Mouse (Mus musculus): Measurements from ENCODE around the gene Phkg1. TPM values are rescaled to one million over a fixed set of nuclear protein-coding genes. Genes with fewer than 3 reads are reported as not detected.
A peak's percentile ranks its signal among the peaks of the same experiment; 100 is the strongest.
"Not testable (repeated sequence)": the region's sequence is repeated elsewhere in the genome, so short reads cannot be mapped to it uniquely, and the experiment has no call there.

The Phkg1 gene
- polyA plus RNA-seq, 1 experiment = 1.3 TPM

- no peak for TF ChIP-seq POLR2A (IDR thresholded peaks at IDR 0.05; ENCODE audit: low read depth, low read length)
- no peak for TF ChIP-seq CTCF (IDR thresholded peaks at IDR 0.05; ENCODE audit: borderline replicate concordance, insufficient read depth, low read length)
- no peak overlapping the region for H3K4me3 ChIP-seq (ENCODE audit: insufficient read depth, low read length)
- H3K27ac ChIP-seq (ENCODE audit: insufficient read depth, low read length) = no peak overlapping the region
- no peaks in the 10 kb centered on the region for H3K4me1 ChIP-seq (ENCODE audit: control insufficient read depth, insufficient read depth, low read length)
These were observed 31.8 kb upstream of the Phkg1 start for GRCm38 (mm10) chr5:129929924-129930855.

- TF ChIP-seq CTCF (IDR thresholded peaks at IDR 0.05; ENCODE audit: borderline replicate concordance, insufficient read depth, low read length) = no peak
- TF ChIP-seq POLR2A (IDR thresholded peaks at IDR 0.05; ENCODE audit: low read depth, low read length) = no peak
- no peak overlapping the region for H3K4me3 ChIP-seq (ENCODE audit: insufficient read depth, low read length)
- no peak overlapping the region for H3K27ac ChIP-seq (ENCODE audit: insufficient read depth, low read length)
- H3K4me1 ChIP-seq (ENCODE audit: control insufficient read depth, insufficient read depth, low read length) = no peaks in the 10 kb centered on the region
These were observed 27.6 kb upstream of the Phkg1 start for GRCm38 (mm10) chr5:129925933-129926332.

DNA sequence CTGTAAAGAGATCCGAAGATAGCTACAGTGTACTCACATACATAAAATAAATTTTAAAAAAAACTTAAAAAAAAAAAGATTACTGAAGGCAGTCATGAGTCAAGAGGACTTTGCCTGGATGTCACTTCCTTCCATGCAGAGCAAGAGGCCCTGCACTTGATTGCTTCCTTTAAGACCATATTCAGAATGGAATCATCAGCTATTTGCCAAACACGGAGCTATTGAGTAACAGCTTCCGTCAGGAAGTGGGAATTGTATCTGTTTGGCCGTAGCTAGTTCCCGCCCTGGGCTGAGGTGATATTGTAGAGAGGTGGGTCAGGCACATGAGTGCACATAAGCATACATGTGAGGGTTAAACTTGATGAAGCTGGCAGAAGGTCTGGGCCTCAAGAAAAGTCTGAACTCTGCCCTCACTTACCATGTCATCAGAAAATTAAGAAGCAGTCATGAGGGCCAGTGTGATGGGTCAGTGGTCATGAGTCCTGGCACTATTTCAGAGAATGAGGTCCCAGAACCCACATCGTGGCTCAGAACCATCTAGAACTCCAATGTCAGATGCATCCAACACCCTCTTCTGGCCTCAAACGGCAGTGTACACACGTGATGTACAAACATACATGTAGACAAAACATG, 26.6 kb upstream of the Phkg1 start:
- H3K4me1 ChIP-seq (ENCODE audit: control insufficient read depth, insufficient read depth, low read length) = no peaks in the 10 kb centered on the region
- H3K4me3 ChIP-seq (ENCODE audit: insufficient read depth, low read length) = no peak overlapping the region
- H3K27ac ChIP-seq (ENCODE audit: insufficient read depth, low read length) = no peak overlapping the region
- no peak for TF ChIP-seq CTCF (IDR thresholded peaks at IDR 0.05; ENCODE audit: borderline replicate concordance, insufficient read depth, low read length)
- TF ChIP-seq POLR2A (IDR thresholded peaks at IDR 0.05; ENCODE audit: low read depth, low read length) = no peak

GRCm38 (mm10) chr5:129921972-129922371, 23.6 kb upstream of the Phkg1 start:
- no peaks in the 10 kb centered on the region for H3K4me1 ChIP-seq (ENCODE audit: control insufficient read depth, insufficient read depth, low read length)
- H3K4me3 ChIP-seq (ENCODE audit: insufficient read depth, low read length) = no peak overlapping the region
- no peak overlapping the region for H3K27ac ChIP-seq (ENCODE audit: insufficient read depth, low read length)
- TF ChIP-seq CTCF (IDR thresholded peaks at IDR 0.05; ENCODE audit: borderline replicate concordance, insufficient read depth, low read length) (no peak), POLR2A (IDR thresholded peaks at IDR 0.05; ENCODE audit: low read depth, low read length) (no peak)

DNA sequence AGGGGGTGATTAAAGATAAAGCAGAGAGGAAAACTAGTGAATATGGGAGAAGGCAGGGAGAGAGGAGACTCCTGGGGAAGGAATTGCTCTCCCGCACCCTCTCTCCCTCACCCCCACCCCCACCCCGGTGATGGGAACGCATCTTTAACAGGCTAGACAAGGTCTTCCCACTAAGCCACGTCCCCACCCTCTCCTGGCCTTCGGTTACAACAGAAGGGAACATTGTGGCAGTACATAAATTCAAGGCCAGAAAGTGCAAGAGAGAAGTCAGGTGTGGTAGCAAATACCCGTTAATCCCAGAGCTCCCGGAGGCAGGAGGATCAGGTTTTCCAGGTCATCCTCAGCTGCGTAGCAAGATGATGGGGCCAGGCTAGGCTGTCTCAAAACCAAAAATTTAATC, 21.0 kb upstream of the Phkg1 start:
- no peak overlapping the region for H3K4me3 ChIP-seq (ENCODE audit: insufficient read depth, low read length)
- TF ChIP-seq CTCF (IDR thresholded peaks at IDR 0.05; ENCODE audit: borderline replicate concordance, insufficient read depth, low read length) (no peak), POLR2A (IDR thresholded peaks at IDR 0.05; ENCODE audit: low read depth, low read length) (no peak)

GRCm38 (mm10) chr5:129918752-129919151, 20.4 kb upstream of the Phkg1 start:
- TF ChIP-seq CTCF (IDR thresholded peaks at IDR 0.05; ENCODE audit: borderline replicate concordance, insufficient read depth, low read length) (no peak), POLR2A (IDR thresholded peaks at IDR 0.05; ENCODE audit: low read depth, low read length) (no peak)
- H3K4me3 ChIP-seq (ENCODE audit: insufficient read depth, low read length) = no peak overlapping the region
- H3K27ac ChIP-seq (ENCODE audit: insufficient read depth, low read length) = no peak overlapping the region
- H3K4me1 ChIP-seq (ENCODE audit: control insufficient read depth, insufficient read depth, low read length) = no peaks in the 10 kb centered on the region

More for the DNA sequence above, 21.0 kb upstream of the Phkg1 start:
- Histone ChIP-seq H3K27ac (ENCODE audit: insufficient read depth, low read length) (no peak overlapping the region), H3K4me1 (ENCODE audit: control insufficient read depth, insufficient read depth, low read length) (no peaks in the 10 kb centered on the region)

- TF ChIP-seq POLR2A (IDR thresholded peaks at IDR 0.05; ENCODE audit: low read depth, low read length) (no peak), CTCF (IDR thresholded peaks at IDR 0.05; ENCODE audit: borderline replicate concordance, insufficient read depth, low read length) (no peak)
- H3K4me1 ChIP-seq (ENCODE audit: control insufficient read depth, insufficient read depth, low read length) = no peaks in the 10 kb centered on the region
- no peak overlapping the region for H3K4me3 ChIP-seq (ENCODE audit: insufficient read depth, low read length)
These were observed 19.8 kb upstream of the Phkg1 start for GRCm38 (mm10) chr5:129918065-129918651.

GRCm38 (mm10) chr5:129915491-129915890, 17.1 kb upstream of the Phkg1 start:
- not testable (repeated sequence) for H3K27ac ChIP-seq (ENCODE audit: insufficient read depth, low read length); H3K4me3 ChIP-seq (ENCODE audit: insufficient read depth, low read length); H3K4me1 ChIP-seq (ENCODE audit: control insufficient read depth, insufficient read depth, low read length)

More at GRCm38 (mm10) chr5:129918065-129918651, 19.8 kb upstream of the Phkg1 start:
- no peak overlapping the region for H3K27ac ChIP-seq (ENCODE audit: insufficient read depth, low read length)

DNA sequence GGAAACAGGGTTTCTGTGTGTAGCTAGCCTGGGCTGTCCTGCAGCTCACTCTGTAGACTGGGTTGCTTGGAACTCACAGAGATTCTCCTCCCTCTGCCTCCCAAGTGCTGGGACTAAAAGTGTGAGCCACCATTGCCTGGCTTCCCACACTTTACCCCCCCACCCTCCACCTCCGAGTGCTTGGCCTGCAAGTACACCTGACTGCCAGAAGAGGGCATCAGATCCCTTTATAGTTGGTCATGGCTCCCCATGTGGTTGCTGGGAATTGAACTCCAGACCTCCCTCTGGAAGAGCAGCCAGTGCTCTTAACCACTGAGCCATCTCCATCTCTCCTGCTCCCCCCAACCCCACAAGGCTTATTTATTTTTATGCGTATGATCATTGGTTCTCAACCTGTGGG, 15.7 kb upstream of the Phkg1 start:
- H3K4me1 ChIP-seq (ENCODE audit: control insufficient read depth, insufficient read depth, low read length) = no peaks in the 10 kb centered on the region
- peak; percentile 28; the same call in 1 of the 2 replicates for TF ChIP-seq CTCF (IDR thresholded peaks at IDR 0.05; ENCODE audit: borderline replicate concordance, insufficient read depth, low read length)
- TF ChIP-seq POLR2A (IDR thresholded peaks at IDR 0.05; ENCODE audit: low read depth, low read length) = no peak
- no peak overlapping the region for H3K4me3 ChIP-seq (ENCODE audit: insufficient read depth, low read length)
- no peak overlapping the region for H3K27ac ChIP-seq (ENCODE audit: insufficient read depth, low read length)

DNA sequence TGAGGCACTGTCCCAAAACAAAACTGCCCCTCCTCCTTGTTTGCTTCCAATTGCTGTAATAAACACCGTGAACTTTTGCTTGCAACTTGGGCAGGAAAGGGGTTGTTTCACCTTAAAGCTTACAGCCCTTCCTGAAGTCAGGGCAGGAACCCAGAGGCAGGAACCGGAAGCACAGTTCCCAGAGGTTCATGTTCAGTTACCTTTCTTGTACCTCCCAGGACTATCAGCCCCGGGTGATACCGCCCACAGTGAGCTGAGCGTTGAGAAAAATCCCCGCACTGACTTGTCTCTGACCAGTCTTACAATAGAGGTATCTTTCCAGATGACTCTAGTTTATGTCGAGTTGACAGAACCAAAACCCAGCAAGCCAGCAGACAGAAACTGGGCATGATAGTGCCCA, 11.2 kb upstream of the Phkg1 start:
- H3K4me1 ChIP-seq (ENCODE audit: control insufficient read depth, insufficient read depth, low read length) = no peaks in the 10 kb centered on the region
- no peak overlapping the region for H3K27ac ChIP-seq (ENCODE audit: insufficient read depth, low read length)
- no peak overlapping the region for H3K4me3 ChIP-seq (ENCODE audit: insufficient read depth, low read length)
- TF ChIP-seq CTCF (IDR thresholded peaks at IDR 0.05; ENCODE audit: borderline replicate concordance, insufficient read depth, low read length) (no peak), POLR2A (IDR thresholded peaks at IDR 0.05; ENCODE audit: low read depth, low read length) (no peak)
